Mouse (Mus musculus): ENCODE measurements around the gene Ccdc157. TPM values are rescaled to one million over a fixed set of nuclear protein-coding genes. Genes with fewer than 3 reads are reported as not detected.

Ccdc157 gene
- total RNA-seq, 2 experiments from 2014 or later: 16.0 to 18.1 TPM

GRCm38 (mm10) chr11:4184251-4184952 lies 24.3 kb upstream of the Ccdc157 start:
- intact Hi-C loops (cut with DNase I): loop anchor here (5.0 kb wide), 1 partner anchor 47 kb away; the partner anchor contains the start of gene Rnf215

GRCm38 (mm10) chr11:4183511-4183910 lies 23.4 kb upstream of the Ccdc157 start:
- DNase-seq (ENCODE audit: low spot score in 2 of 2): no peak
- intact Hi-C loops (cut with DNase I): loop anchor here (5.0 kb wide), 1 partner anchor 46 kb away; the partner anchor contains the start of gene Rnf215

More at GRCm38 (mm10) chr11:4184251-4184952, 24.3 kb upstream of the Ccdc157 start:
- no peak for DNase-seq (ENCODE audit: low spot score in 2 of 2)

GRCm38 (mm10) chr11:4182061-4182460 lies 22.0 kb upstream of the Ccdc157 start:
- DNase-seq (ENCODE audit: low spot score in 2 of 2): no peak
- intact Hi-C loops (cut with DNase I): loop anchor here (5.0 kb wide), 1 partner anchor 45 kb away; the partner anchor contains the start of gene Rnf215

GRCm38 (mm10) chr11:4177716-4178115 lies 17.6 kb upstream of the Ccdc157 start:
- no peak for DNase-seq (ENCODE audit: low spot score in 2 of 2)
- intact Hi-C loops (cut with DNase I): no loop called here

- intact Hi-C loops (cut with DNase I): no loop called here
- DNase-seq (ENCODE audit: low spot score in 2 of 2): peak; percentile 34 to 53
Observed at GRCm38 (mm10) chr11:4174586-4174985, 14.5 kb upstream of the Ccdc157 start.

GRCm38 (mm10) chr11:4166467-4167090 lies 6.5 kb upstream of the Ccdc157 start:
- intact Hi-C loops (cut with DNase I): no loop called here
- no peak for DNase-seq (ENCODE audit: low spot score in 2 of 2)

- intact Hi-C loops (cut with DNase I): no loop called here
- no peak for DNase-seq (ENCODE audit: low spot score in 2 of 2)
Observed at GRCm38 (mm10) chr11:4164701-4165100, 4.6 kb upstream of the Ccdc157 start.

- intact Hi-C loops (cut with DNase I): loop anchor here (2.0 kb wide), 1 partner anchor 26 kb away; the partner anchor contains the start of gene Rnf215
- no peak for DNase-seq (ENCODE audit: low spot score in 2 of 2)
Observed at GRCm38 (mm10) chr11:4160758-4161480, 826 bp upstream of the Ccdc157 start.

GRCm38 (mm10) chr11:4158676-4159075 lies 1.4 kb downstream of the Ccdc157 start:
- intact Hi-C loops (cut with DNase I): no loop called here
- no peak for DNase-seq (ENCODE audit: low spot score in 2 of 2)

- intact Hi-C loops (cut with DNase I): no loop called here
- no peak for DNase-seq (ENCODE audit: low spot score in 2 of 2)
Observed at GRCm38 (mm10) chr11:4155641-4156040, 4.5 kb downstream of the Ccdc157 start.

GRCm38 (mm10) chr11:4153694-4154093 lies 6.4 kb downstream of the Ccdc157 start:
- DNase-seq (ENCODE audit: low spot score in 2 of 2): no peak
- intact Hi-C loops (cut with DNase I): no loop called here

GRCm38 (mm10) chr11:4149886-4150285 lies 10.2 kb downstream of the Ccdc157 start:
- intact Hi-C loops (cut with DNase I): no loop called here
- no peak for DNase-seq (ENCODE audit: low spot score in 2 of 2)

- no peak for DNase-seq (ENCODE audit: low spot score in 2 of 2)
Observed at GRCm38 (mm10) chr11:4148536-4149156, 11.4 kb downstream of the Ccdc157 start.

GRCm38 (mm10) chr11:4148120-4148519 lies 12.0 kb downstream of the Ccdc157 start:
- intact Hi-C loops (cut with DNase I): no loop called here
- DNase-seq (ENCODE audit: low spot score in 2 of 2): no peak

More at GRCm38 (mm10) chr11:4148536-4149156, 11.4 kb downstream of the Ccdc157 start:
- intact Hi-C loops (cut with DNase I): no loop called here

GRCm38 (mm10) chr11:4147098-4147497 lies 13.0 kb downstream of the Ccdc157 start:
- intact Hi-C loops (cut with DNase I): no loop called here
- no peak for DNase-seq (ENCODE audit: low spot score in 2 of 2)

GRCm38 (mm10) chr11:4146381-4146780 lies 13.7 kb downstream of the Ccdc157 start:
- intact Hi-C loops (cut with DNase I): no loop called here
- DNase-seq (ENCODE audit: low spot score in 2 of 2): no peak

GRCm38 (mm10) chr11:4143281-4144062 lies 16.6 kb downstream of the Ccdc157 start:
- no peak for DNase-seq (ENCODE audit: low spot score in 2 of 2)
- intact Hi-C loops (cut with DNase I): no loop called here

GRCm38 (mm10) chr11:4142352-4142751 lies 17.7 kb downstream of the Ccdc157 start:
- DNase-seq (ENCODE audit: low spot score in 2 of 2): no peak
- intact Hi-C loops (cut with DNase I): no loop called here

GRCm38 (mm10) chr11:4141505-4141904 lies 18.6 kb downstream of the Ccdc157 start:
- intact Hi-C loops (cut with DNase I): no loop called here

More at GRCm38 (mm10) chr11:4141505-4141904, 18.6 kb downstream of the Ccdc157 start:
- no peak for DNase-seq (ENCODE audit: low spot score in 2 of 2)
